Mouse (Mus musculus) retina, adult 2 months (tissue): Measurements from ENCODE around the gene Aloxe3.

Experiments used
- DNase-seq: peaks from one replicate; pipeline ENCODE4 v3.0.0-alpha.2; 2012; ENCODE audit warnings: low read depth, low spot score

Aloxe3 gene

DNA sequence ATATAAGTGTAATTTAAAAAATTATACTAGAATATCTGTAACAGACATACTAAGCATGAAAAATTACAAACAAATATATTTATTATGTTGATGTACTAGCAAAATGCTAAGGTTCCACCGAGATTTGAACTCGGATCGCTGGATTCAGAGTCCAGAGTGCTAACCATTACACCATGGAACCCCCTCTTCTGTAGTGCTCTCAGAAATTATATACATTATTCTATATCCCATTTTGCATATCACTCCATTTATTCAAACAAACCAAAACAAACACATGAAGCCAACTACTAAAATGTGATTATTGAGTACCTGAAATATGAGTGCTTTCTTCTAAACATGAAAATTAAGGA lies 1.2 kb upstream of the Aloxe3 start:
- DNase-seq = no peak

DNA sequence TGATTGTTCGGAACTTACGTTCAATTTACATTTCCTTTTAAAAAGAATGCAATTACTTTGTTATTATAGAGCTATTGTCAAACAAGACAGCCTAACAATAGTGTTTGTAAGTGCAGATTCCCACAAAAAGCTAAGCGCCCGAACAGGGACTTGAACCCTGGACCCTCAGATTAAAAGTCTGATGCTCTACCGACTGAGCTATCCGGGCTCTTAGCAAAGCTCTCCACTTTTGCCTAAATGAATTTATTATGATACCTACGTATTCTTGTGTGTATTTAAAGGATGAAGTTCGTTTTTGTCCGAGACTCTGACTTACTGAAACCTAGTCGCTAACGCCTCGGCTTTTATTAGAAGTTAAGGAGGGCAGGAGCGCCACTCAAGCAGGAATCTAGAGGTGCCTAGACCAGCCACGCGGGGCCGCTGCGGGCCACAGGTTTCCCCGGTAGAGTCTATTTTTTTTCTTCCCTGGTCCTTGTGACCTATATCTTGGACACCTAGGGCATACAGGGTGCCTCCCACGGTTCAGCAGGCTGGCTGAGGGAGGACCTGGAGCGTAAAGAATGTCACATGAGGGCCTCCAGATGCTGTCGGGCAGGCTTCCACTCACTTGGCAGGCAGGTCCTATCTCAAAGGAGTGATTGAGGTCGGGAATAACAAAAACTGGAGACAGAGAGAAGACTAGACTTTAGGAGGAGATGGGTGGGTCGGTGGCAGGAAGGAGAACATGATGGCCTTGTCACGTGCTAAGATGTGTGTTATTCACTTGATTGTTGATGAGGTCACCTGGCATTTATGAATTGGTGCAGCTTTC lies 450 bp upstream of the Aloxe3 start:
- peak; percentile 78 for DNase-seq

DNA sequence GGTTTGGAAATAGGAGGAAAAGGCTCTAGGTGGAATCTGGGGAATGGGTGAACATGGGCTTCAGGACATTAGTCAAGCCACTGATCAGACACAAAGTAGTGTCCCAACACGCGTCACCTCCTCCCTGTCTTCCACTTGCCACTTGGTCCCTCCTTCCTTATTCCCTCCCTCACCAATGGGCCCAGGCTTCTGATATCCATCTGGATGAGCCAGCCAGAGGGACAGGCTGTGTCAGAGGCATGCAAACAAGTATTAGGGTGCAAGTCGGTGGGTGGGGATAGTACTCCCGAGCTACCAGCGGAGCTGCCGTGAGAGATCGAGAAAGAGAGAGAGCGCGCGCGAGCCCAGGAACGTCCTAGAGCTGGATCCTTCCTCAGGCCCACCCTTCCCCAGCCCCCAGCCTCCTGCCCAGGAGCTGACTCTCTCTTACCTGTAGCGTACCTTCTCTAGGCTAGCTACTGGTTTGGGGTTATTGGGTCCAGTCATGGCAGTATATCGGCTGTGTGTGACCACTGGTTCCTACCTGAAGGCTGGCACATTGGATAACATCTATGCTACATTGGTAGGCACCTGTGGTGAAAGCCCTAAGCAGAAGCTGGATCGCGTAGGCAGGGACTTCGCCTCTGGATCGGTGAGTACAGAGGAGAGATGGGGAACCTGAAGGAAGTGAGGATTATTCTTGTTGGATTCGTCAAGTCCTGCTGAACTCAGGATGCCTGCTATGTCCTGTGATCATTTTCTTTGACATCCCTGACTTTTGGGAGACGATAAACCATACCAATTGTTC lies 416 bp downstream of the Aloxe3 start:
- DNase-seq = no peak

DNA sequence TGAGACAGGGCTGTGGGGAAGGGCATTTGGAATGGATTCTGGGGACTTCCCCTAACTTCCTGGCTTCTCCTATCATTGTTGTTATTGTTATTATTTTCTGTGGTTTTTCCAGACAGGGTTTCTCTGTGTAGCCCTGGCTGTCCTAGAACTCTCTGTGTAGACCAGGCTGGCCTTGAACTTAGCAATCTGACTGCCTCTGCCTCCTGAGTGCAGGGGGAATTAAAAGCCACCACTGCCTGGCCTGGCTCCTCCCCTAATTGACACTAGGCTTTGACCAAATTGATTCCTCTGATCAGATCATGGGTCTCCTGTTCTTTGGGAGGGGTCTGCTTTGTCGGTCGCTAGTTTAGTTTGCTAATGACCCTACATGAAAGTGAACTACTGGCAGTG lies 1.0 kb downstream of the Aloxe3 start:
- DNase-seq = no peak

DNA sequence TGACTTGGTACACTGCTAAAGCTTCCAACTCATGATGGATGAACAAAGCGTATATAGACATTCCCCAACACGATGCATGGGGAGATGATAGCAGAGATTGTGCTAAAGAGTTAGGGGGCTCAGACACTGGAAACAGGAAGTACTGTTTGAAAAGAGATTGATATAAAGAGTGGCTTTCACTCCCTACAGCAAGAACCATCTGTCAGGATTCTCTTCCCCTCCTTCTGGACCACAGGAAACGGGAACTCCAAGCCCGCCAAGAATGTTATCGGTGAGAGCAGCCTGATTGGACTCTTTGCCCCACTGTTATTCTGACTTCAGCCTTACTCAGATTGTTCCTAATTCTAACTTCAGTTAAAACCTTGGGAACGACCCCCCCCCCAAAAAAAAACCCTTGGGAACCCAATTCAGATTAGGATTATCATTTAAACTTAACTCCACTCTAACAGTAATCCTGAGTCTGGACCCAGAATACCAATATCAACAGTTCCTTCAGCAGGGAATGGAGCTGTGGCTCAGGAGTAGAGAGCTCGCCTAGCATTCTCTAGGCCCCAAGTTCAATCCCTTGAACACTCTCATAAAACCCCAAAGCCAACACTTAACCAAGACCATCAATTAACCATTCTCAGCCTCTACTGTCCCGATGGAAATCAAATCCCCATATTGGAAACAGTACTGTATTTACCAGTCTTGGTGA lies 2.9 kb downstream of the Aloxe3 start:
- DNase-seq = no peak

DNA sequence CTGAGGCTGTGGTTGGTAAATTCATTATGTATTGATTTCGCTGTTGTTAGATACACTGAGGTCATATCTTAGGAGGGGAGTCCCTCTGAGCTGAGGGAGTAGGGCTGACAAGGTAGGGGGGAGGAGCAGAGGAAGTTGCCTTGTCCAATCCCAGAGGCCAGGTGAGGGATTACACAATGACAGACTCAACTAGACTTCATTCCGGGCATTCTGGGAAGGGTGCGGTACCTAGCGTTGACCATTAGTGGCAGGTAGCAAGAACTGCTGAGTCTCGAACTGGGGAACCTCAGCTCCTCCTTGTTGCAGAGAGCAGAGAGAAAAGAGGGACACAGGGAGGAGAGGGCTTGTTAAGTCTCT lies 7.8 kb downstream of the Aloxe3 start:
- DNase-seq = no peak

DNA sequence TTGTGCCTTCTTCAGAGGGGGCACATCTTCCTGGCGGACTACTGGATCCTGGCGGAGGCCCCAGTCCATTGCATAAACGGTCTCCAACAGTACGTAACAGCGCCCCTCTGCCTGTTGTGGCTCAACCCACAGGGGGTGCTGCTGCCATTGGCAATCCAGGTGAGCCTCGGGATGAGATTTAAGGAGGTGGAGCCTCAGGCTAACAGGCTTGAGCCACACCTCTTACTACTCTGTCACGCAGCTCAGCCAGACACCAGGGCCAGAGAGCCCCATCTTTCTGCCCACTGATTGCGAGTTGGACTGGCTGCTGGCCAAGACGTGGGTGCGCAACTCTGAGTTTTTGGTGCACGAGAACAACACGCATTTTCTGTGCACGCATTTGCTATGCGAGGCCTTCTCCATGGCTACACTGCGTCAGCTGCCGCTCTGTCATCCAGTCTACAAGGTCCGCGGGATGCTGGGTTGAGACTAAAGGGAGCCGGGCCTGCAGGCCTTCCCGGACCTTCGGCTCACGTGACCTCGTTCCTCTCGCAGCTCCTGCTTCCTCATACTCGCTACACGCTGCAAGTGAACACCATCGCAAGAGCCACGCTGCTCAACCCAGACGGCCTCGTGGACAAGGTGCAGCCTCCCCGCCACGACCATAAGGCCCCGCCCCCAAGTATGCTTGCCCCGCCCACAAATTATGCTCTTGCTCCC lies 8.4 kb downstream of the Aloxe3 start:
- DNase-seq = no peak

DNA sequence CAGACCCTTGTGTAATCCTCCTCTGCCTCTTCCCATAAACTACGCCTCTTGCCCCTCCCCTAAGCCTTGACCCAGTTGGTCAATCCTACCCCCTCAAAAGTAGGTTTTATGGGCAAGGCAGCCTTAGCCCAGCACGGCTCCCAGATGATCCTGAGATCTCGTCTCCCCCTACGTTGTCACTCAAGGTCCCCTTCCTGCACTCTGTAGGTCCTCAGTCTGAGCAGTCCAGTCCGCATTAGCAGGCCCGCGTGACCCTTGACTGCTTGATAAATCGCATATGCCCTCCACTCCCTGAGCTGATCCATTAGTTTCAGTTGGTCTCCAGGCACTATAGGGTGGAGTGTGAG lies 8.9 kb downstream of the Aloxe3 start:
- DNase-seq = no peak

DNA sequence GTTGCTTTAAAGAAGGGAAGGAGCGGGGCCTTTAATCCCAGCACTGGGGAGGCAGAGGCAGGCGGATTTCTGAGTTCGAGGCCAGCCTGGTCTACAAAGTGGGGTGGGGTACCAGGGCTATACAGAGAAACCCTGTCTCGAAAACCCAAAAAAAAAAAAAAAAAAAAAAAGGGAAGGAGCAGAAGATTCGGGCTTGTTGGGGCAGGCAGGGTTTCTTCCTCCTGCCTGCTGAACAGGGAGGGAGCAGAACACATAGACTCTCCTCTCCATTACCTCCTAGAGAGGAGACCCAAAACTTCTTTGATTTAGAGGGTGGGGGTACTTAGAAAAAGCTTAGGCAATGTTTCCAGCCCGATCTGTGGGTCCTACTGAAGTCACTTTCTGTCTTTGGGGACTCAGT lies 9.7 kb downstream of the Aloxe3 start:
- no peak for DNase-seq

DNA sequence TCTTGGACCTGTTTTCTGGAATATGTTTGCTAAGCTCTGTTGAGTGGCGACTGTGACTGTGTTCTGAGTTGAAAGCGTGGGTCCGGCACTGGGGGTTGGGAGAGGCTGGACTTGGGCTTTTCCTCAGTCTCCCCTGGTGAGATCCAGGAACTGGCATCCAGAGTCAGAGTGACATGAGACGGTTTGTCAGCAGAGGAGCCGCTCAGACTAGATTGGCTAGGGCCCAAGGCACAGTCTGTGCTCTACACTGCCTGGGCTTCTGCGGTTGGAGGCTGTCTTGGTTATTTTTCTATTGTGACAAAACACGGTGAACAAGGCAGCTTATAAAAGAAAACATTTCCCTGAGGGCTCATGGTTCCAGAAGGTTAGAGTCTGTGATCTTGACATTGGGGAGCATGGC lies 21.9 kb downstream of the Aloxe3 start:
- no peak for DNase-seq

DNA sequence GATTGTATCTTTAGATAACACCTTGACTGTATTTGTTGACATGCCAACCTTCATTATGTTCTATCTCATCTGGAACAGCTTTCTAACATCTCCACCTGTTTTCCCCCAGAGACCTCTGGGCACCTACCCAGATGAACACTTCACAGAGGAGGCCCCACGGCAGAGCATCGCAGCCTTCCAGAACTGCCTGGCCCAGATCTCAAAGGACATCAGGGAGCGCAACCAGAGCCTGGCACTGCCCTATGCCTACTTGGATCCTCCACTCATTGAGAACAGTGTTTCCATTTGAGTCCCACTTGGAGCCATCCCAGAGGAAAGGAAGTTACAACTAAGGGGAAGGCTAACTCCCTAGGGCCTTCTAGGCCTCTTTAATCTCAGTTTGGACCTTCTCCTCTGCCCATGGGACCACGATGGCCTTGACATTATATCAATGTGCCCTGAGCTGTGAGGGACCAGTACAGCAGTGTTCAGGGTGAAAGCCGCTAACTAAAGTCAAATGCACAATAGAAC lies 22.8 kb downstream of the Aloxe3 start:
- DNase-seq = no peak

DNA sequence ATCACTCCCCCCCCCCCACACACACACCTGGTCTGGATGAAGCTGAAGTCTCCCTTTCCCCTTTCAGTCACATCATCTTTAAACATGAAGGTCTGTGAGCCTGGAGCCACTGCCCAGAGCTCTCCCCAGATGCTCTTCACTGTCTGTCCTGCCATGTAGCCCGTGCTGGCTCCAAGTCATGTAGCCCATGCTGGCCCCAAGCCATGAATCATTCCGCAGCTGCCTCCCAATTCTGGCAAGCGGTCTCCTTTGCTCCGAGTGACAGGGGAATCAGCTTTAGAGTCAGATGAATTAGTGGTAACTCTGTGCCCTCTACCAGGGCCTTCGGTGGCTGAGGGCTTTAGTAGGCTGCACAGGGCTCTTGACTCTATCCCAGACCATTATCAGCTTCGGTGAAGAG lies 24.0 kb downstream of the Aloxe3 start:
- no peak for DNase-seq

DNA sequence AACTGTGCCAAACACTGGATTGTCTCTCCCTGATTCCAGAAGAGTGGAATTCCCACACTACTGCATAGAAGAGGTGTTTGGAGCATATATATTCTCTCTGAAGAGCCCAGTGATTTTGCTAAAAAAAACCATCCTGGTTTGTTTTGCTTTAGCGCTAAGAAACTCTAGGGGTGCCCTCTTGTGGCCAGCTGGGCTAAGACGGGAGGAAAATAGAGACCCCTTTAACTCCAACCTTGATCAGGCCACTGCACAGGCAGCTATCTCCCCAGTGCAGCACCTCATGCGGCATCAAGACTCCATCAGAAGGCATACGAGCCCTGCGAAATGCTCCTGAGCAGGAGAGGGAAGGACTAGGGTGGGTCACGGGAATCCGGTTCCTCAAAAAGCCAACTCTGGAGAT lies 24.7 kb downstream of the Aloxe3 start:
- peak; percentile 18 for DNase-seq

DNA sequence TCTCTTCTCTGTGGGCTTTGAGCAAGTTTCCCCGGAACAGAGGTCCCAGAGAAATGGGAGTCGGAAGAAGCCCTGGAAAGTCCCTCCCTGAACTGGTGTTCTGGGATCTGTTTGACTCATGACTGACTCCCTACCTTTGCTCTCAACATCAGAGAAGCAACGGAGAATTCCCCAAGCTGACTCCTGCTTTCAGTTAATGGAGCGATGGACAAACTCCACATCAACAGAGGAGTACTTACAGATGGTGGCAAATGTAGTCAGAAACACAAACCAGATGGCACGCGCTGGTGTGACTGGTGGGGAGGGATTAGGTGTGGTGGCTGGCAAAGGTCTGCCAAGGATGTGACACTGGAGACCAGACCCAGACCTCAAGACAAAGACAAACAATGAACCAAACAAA lies 25.3 kb downstream of the Aloxe3 start:
- no peak for DNase-seq

DNA sequence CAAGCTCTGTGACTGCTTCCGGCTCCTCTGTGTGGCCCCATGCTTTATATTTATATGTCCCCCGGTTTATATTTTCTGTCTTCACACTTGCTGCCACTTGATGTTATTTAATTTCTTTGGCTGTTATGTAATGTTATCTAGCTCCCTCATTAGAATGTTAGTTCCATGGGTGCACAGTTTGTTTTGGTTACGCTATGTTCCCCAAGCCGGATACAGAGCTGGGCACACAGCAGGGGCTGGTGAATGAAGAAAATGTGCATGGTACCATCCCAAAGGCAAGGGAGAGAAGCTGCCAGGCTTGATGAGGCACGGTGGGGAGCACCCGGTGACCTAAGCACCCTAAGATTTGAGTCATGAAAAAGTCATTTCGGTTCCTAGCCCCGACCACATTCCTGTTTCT lies 28.1 kb downstream of the Aloxe3 start:
- DNase-seq = no peak

DNA sequence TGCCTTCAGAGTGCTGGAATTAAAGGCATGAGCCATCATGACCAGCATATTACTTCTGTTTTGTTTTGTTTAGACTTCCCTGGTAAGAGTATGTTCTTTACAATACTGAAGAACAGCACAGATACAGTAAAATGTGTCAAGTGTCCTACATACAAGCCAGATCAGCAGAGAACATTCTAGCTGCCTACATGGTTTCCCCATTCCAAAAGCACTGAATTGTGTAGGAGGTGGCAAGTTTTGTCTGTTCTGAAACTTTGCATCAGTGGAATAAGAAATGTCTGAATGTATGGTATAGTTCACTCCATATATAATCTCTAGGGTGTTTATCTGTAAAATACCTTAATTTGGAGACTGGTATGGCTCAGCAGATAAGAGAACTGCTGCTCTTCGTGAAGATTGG lies 29.7 kb downstream of the Aloxe3 start:
- no peak for DNase-seq

DNA sequence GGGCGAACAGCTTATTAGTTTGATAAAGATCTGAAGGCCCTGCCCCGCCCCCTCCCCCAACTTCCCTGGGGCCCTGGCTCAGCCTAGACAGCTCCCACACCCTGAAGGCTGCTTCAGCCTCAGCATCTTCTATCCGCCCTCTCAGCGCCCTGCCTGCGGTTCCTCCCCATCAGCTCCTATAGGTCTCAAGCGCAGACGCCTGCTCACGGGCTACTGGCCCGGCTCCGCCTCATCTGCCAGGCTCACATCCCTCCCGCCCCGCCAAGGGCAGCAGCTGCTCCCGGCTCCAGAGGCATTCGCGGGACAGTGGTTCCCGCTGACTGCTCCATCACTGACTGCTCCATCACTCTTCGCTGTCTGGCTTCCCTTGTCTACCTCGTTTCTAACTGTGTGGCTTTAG lies 31.1 kb downstream of the Aloxe3 start, which contains the start of gene Alox12b:
TSS of gene Alox12b (plus strand) at position 190 of the 400 bp plus-strand sequence.
- DNase-seq = no peak

DNA sequence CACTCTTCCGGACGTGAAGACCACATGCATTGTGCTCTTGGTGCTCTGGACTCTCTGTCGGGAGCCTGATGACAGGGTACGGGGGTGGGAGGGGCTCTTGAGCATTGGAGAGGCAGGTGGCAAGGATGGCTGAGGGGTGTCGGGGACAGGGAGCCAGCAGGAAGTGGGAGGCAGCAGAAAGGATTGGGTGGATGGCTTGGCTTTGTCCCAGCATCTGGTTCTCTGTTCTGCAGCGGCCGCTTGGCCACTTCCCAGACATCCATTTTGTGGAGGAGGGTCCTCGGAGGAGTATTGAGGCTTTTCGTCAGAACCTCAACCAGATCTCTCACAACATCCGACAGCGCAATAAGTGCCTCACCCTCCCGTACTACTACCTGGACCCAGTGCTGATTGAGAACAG lies 43.6 kb downstream of the Aloxe3 start:
- no peak for DNase-seq

DNA sequence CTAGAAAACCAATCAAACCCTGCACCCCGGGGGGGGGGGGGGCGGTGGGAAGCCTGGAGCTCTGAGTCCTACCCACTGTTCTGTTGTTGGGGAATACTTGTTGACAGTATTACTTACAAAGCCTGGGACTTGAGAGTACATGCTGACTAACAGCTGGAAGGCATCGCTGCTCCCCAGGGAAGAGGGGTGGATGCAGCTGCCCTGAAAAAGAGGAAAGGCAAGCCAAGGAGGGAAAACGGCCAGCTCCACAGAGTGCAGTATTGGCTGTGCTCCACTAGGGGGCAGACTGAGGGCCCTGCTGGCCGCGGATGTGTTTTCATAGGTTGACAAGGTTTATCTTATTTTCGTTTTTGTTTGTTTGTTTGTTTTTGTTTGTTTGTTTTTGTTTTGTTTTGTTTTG lies 45.9 kb downstream of the Aloxe3 start:
- peak; percentile 18 for DNase-seq

DNA sequence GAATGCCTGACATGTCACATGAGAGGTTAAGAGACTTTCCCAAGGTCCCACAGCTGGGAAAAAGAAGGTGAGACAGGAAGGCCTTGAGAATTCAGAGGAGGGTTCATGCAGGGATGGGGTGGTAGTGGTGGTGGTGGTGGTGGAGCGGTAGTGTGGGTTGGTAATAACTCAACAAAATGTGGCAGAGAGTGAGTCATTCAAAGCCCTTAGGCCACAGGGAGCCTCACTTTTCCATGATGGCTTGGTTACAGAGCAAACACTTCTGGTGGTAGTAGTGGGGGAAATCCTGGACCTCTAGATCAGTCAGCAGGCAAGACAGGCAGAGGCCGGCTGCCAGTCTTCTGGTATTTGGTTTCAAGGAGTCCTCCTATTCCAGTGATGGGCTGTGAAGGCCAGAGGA lies 46.9 kb downstream of the Aloxe3 start:
- no peak for DNase-seq

DNA sequence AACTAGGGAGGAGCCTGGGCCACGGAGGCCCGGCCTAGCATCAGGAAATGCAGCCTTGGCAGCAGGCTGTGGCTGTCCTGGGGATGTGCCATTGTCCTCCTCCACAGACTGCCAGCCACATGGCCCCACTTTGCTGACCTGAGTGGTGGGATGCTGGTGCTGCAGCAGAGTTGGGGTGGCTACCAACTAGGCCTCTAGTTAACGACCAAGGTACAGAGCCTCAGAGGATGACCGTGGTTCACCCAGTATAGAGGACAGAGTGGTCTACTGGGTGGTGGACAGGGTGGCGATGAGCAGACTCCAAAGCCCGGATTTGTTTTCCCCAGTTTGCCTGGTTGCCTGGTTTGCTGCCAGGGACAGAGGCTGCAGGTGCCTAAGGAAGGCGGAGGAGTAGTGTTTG lies 49.0 kb downstream of the Aloxe3 start:
- no peak for DNase-seq

DNA sequence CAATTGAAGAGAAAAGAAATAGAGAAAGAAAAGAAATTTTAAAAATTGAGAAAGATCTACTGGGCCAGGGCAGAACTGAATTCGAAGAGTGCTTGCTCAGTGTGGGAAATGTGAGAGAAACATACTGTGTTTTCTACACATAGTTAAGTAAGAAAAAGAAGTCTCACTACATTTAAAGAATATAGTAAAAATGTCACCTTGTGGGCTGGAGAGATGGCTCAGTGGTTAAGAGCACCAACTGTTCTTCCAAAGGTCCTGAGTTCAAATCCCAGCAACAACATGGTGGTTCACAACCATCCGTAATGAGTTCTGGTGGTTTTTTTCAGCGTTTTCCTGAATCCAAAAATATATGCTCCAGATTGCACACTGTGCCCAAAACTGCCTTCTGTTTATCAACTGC lies 52.8 kb downstream of the Aloxe3 start:
- DNase-seq = no peak
